Mouse (Mus musculus): ENCODE results near the gene Btbd6. TPM values are rescaled to one million over a fixed set of nuclear protein-coding genes. Genes with fewer than 3 reads are reported as not detected.

The Btbd6 gene
- polyA plus RNA-seq, 1 experiment, result 61.6 TPM

DNA sequence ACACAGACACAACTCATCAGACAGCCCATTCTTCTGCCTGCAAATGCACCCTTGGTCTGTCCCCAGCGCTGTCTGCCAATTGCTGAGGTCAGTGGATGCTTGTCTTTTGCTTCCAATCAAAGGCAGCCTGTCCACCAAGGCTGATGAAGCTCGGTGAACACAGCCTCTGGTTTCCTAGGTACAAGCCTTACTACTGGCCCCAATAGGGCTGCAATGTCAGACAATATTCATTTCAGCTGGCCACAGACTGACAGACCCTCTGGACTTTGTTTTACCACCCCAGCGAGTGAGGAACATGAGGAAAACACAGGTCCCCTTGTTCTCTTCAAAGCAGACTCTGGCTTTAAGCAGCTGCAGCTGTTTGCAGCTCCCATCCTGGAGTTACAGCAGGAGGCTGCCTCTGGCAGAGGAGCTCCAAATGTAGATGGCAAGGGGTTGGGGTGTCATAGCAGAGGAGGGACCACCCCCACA, 36.8 kb downstream of the Btbd6 start:
- peaks cover 20% of the 10 kb centered on the region for H3K4me1 ChIP-seq (ENCODE audit: control insufficient read depth, insufficient read depth, low read length)
- no peaks in the 10 kb centered on the region for H3K27me3 ChIP-seq (ENCODE audit: control insufficient read depth, insufficient read depth, low read length)
- no peak overlapping the region for H3K4me3 ChIP-seq (replicated peaks; ENCODE audit: insufficient read depth, low read depth, low read length)
- peak overlapping the region; percentile 96 for H3K27ac ChIP-seq (ENCODE audit: insufficient read depth, low read length)
- TF ChIP-seq POLR2A (IDR thresholded peaks at IDR 0.05; ENCODE audit: borderline replicate concordance, insufficient read depth, low read length) (no peak), CTCF (IDR thresholded peaks at IDR 0.05; ENCODE audit: borderline replicate concordance, insufficient read depth, low read depth, low read length) (no peak)
- peak; percentile 43 to 62 for DNase-seq
- WGBS, result 34% methylated on average over 3 of the region's 3 CpGs

DNA sequence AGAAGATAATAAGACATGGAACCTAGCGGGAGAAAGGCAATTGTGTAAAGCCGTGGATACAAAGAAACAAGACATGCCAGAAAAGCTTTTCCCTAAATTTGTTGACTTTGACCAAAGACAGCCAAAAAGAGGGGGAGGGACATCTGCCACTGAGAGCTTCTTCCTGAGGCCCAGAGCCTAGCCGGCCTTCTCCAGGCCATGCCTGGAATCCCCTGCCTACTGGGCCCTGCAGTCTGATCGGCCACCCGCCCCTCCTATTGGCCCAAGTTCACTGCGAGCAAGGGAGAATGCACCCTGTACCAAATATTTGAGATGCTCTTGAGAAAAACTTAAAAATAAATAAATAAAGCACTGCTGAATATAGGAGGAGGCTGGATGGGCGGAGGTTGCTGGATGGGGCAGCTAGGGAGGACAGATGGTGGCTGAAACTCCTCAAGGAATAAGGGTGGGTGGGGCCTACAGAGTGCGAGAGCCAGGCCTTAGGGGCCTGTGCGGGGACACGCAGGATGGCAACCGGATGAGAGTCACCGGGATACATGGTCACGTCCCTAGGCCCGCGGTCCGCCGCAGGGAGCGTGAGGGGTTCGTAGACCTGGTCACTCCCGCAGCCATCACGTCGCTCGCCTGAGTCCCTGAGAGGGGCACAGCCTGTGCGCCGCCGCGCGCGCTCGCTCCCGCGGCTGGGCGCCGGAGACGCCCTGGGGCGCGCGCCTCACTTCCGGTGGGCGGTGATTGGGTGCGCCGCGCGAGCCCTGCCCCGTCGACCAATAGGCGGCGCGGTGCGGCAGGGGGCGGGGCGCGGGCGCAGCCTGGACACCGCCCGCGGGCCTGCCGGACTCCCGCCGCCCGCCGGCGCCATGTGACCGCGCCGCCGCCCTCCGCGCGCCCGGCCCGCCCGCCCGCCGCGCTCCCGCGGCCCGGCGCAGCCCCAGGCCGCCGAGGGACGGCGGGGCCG, 37.6 kb downstream of the Btbd6 start, which contains the start of gene Pacs2:
Pacs2 (plus strand) TSS at position 905 of the 955 bp plus-strand sequence.
- peaks cover 20% of the 10 kb centered on the region for H3K4me1 ChIP-seq (ENCODE audit: control insufficient read depth, insufficient read depth, low read length)
- TF ChIP-seq CTCF (IDR thresholded peaks at IDR 0.05; ENCODE audit: borderline replicate concordance, insufficient read depth, low read depth, low read length), result no peak
- peak; percentile 97 for TF ChIP-seq POLR2A (IDR thresholded peaks at IDR 0.05; ENCODE audit: borderline replicate concordance, insufficient read depth, low read length)

DNA sequence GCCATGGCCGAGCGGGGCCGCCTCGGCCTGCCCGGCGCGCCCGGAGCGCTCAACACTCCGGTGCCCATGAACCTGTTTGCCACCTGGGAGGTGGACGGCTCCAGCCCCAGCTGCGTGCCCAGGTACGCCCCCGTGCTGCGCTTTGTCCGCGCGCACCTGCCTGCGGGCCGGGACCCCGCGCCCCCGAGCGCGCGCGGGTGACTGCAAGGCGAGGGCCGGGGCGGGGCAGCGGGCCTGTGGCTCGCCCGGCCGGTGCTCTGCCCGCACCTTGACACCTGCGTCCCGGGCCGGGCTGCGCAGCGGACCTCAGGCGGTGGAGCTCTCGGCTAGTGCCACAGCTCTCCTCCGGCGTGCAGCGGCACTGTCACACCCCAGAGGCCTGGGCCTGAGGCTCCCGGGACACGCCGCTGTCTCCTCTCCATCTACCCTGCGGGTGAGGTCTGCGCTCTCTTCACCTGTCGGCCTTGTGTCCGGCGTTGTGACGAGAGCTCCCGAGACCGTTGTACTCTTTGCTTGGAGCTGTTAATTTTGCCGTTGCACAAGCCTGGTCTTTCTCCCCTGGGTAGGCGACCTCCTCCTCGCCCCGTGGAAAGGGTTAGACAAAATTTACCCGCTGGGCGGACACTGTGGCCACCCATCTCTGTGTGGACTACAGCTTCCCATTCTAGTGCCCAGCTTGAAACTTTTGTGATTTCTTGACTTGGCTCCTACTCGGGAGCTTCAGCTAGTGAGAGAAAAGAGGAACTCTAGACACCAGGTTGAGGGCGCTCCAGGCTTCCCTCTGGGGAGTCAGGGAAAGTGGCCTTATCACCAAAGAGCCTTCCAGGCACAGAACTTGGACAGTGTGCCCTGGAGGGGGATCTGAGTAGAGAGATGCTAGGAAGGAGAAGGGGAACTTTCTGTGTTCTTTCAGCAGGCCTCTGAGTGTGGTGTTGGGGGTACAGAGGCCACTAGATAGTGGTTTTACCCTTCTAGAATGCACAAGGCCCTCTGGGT, 38.6 kb downstream of the Btbd6 start:
- H3K27me3 ChIP-seq (ENCODE audit: control insufficient read depth, insufficient read depth, low read length), result no peaks in the 10 kb centered on the region
- H3K27ac ChIP-seq (ENCODE audit: insufficient read depth, low read length), result peak overlapping the region; percentile 96
- DNase-seq, result peak; percentile 70 to 80
- H3K4me3 ChIP-seq (replicated peaks; ENCODE audit: insufficient read depth, low read depth, low read length), result peak overlapping the region; percentile 94
- H3K4me1 ChIP-seq (ENCODE audit: control insufficient read depth, insufficient read depth, low read length), result peaks cover 20% of the 10 kb centered on the region
- 1% methylated on average over 64 of the region's 64 CpGs for WGBS
- TF ChIP-seq POLR2A (IDR thresholded peaks at IDR 0.05; ENCODE audit: borderline replicate concordance, insufficient read depth, low read length) (no peak), CTCF (IDR thresholded peaks at IDR 0.05; ENCODE audit: borderline replicate concordance, insufficient read depth, low read depth, low read length) (no peak)

More for the DNA sequence above, 37.6 kb downstream of the Btbd6 start, which contains the start of gene Pacs2:
- Histone ChIP-seq H3K27ac (ENCODE audit: insufficient read depth, low read length) (peak within 1 kb of the TSS; percentile 96), H3K4me3 (replicated peaks; ENCODE audit: insufficient read depth, low read depth, low read length) (peak within 1 kb of the TSS; percentile 94), H3K27me3 (ENCODE audit: control insufficient read depth, insufficient read depth, low read length) (no peaks in the 10 kb centered on the region)
- WGBS, result 6% methylated on average over 85 of the region's 85 CpGs
- peak; percentile 95 for DNase-seq

DNA sequence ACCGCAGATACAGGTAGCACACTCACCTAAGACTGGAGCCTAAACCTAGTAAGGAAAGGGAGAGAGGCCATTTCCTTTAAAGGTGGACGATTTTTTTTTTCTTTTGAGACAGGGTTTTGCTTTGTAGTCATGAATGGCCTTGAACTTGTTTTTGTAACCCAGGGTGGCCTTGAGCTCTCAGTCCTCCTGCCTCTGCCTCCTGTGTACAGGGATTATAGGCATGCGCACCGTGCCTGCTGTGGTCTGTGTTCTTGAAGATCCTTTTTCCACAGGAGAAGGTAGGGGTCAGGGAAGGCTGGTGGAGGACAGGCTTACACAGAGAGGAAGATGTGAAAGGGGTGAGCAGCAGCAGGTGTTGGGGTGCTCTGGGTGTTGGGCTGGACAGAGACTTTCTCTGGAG, 39.7 kb downstream of the Btbd6 start:
- TF ChIP-seq CTCF (IDR thresholded peaks at IDR 0.05; ENCODE audit: borderline replicate concordance, insufficient read depth, low read depth, low read length) (no peak), POLR2A (IDR thresholded peaks at IDR 0.05; ENCODE audit: borderline replicate concordance, insufficient read depth, low read length) (no peak)
- 70% methylated on average over 4 of the region's 4 CpGs for whole genome bisulfite sequencing
- DNase-seq, result no peak
- H3K4me3 ChIP-seq (replicated peaks; ENCODE audit: insufficient read depth, low read depth, low read length), result peak overlapping the region; percentile 11
- no peak overlapping the region for H3K27ac ChIP-seq (ENCODE audit: insufficient read depth, low read length)
- no peaks in the 10 kb centered on the region for H3K27me3 ChIP-seq (ENCODE audit: control insufficient read depth, insufficient read depth, low read length)
- peaks cover 20% of the 10 kb centered on the region for H3K4me1 ChIP-seq (ENCODE audit: control insufficient read depth, insufficient read depth, low read length)

DNA sequence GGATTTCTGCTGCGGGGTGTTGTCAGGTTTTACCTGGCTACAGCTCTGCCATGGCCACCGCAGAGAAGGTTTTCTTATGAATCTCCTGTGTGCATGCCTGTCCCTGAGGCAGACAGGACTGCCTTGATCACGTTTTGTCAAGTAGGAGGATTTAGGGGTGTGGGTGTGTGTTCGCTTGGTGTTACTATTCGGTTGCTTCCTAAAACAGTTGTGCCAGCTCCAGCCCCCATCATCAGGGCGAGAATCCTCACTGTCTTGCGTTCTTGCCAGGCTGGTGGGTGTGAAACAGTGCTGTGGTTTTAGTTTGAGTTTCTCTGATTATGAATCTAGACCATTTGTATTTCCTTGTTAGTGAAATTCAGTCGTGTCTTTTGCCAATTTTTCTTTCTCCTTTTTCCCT, 40.7 kb downstream of the Btbd6 start:
- TF ChIP-seq CTCF (IDR thresholded peaks at IDR 0.05; ENCODE audit: borderline replicate concordance, insufficient read depth, low read depth, low read length), result no peak
- TF ChIP-seq POLR2A (IDR thresholded peaks at IDR 0.05; ENCODE audit: borderline replicate concordance, insufficient read depth, low read length), result no peak
- Histone ChIP-seq H3K27ac (ENCODE audit: insufficient read depth, low read length) (no peak overlapping the region), H3K4me1 (ENCODE audit: control insufficient read depth, insufficient read depth, low read length) (peaks cover 20% of the 10 kb centered on the region), H3K27me3 (ENCODE audit: control insufficient read depth, insufficient read depth, low read length) (no peaks in the 10 kb centered on the region), H3K4me3 (replicated peaks; ENCODE audit: insufficient read depth, low read depth, low read length) (no peak overlapping the region)
- no peak for DNase-seq
- WGBS, result 53% methylated on average over 8 of the region's 8 CpGs

DNA sequence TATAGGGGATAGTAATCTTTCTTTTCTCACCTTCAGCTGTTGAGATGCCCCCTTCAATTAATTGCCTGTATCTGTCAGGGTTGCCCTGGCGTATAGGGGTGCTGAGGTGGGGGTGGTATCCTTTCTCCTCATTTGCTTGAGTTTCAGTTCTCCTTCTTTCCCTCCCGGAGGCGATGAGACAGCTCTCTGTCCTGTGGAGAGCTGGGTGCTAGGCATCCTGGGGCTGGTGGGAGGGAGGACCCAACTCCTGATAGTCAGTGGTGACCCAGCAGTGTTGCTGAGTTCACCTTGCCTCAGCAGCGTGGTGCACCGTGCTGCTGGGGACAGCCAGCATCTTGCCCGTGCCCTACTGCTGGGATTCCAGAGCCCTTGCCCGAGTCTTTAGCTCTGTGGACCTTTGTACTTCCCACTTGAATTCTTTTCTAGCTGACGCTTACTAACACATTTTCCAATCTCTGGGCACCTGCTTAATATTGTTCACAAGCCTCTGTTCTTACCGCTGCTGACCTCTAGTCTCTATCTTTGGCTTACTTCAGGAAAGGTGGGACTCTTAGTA, 41.2 kb downstream of the Btbd6 start:
- TF ChIP-seq CTCF (IDR thresholded peaks at IDR 0.05; ENCODE audit: borderline replicate concordance, insufficient read depth, low read depth, low read length) (no peak), POLR2A (IDR thresholded peaks at IDR 0.05; ENCODE audit: borderline replicate concordance, insufficient read depth, low read length) (no peak)
- no peak for DNase-seq
- Histone ChIP-seq H3K27me3 (ENCODE audit: control insufficient read depth, insufficient read depth, low read length) (no peaks in the 10 kb centered on the region), H3K4me1 (ENCODE audit: control insufficient read depth, insufficient read depth, low read length) (peaks cover 20% of the 10 kb centered on the region), H3K27ac (ENCODE audit: insufficient read depth, low read length) (no peak overlapping the region), H3K4me3 (replicated peaks; ENCODE audit: insufficient read depth, low read depth, low read length) (no peak overlapping the region)
- WGBS, result 50% methylated on average over 9 of the region's 9 CpGs

DNA sequence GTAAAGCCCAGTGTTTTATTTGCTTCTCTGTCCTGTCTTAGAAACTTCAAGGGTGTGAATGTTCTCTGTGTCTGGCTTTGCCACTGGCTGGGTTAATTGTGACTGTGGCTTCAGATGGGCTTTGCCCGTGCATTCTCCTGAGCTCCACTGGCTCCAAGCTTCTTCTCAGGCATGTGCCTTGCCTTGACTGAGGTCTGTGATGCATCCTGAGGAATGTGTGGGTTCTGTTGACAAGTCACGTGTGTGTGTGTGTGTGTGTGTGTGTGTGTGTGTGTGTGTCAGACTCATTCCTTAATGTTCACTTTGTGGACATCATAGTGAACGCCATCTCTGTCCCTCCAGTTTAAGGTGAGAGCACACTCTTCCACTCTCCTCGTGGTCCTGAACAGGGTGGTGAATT, 42.5 kb downstream of the Btbd6 start:
- 84% methylated on average over 4 of the region's 4 CpGs for WGBS
- H3K27ac ChIP-seq (ENCODE audit: insufficient read depth, low read length), result no peak overlapping the region
- no peak overlapping the region for H3K4me3 ChIP-seq (replicated peaks; ENCODE audit: insufficient read depth, low read depth, low read length)
- TF ChIP-seq CTCF (IDR thresholded peaks at IDR 0.05; ENCODE audit: borderline replicate concordance, insufficient read depth, low read depth, low read length) (no peak), POLR2A (IDR thresholded peaks at IDR 0.05; ENCODE audit: borderline replicate concordance, insufficient read depth, low read length) (no peak)
- H3K4me1 ChIP-seq (ENCODE audit: control insufficient read depth, insufficient read depth, low read length), result peaks cover 18% of the 10 kb centered on the region
- no peak for DNase-seq
- no peaks in the 10 kb centered on the region for H3K27me3 ChIP-seq (ENCODE audit: control insufficient read depth, insufficient read depth, low read length)

All from cerebellum, adult 2 months (tissue).